Mouse (Mus musculus) CH12.LX (cell line): ENCODE data around the gene Atp13a2. TPM values are rescaled to one million over a fixed set of nuclear protein-coding genes. Genes with fewer than 3 reads are reported as not detected.
A peak's percentile ranks its signal among the peaks of the same experiment; 100 is the strongest.

Experiments used
- DNase-seq: peaks from one replicate; pipeline ENCODE4 v3.0.0-alpha.2; 2013; ENCODE audit errors: extremely low read depth
- H3K27ac ChIP-seq: 2 replicates; pipeline ENCODE4 v1.5.1; 2012; ENCODE audit warnings: low read depth, mild to moderate bottlenecking, control low read depth, moderate library complexity; ENCODE audit not compliant: insufficient read depth
- H3K27me3 ChIP-seq: replicated peaks from 2 replicates; pipeline ENCODE3; 2012; ENCODE audit warnings: inconsistent platforms
- H3K36me3 ChIP-seq, 2 experiments: replicated peaks in 1 of 2; 2 replicates each; pipeline versions ENCODE3 to v1.6.1; 2012; ENCODE audit warnings: inconsistent platforms in 1 of 2, low read length in 1 of 2, mild to moderate bottlenecking in 1 of 2, mixed read lengths in 1 of 2, moderate library complexity in 1 of 2; ENCODE audit not compliant: control insufficient read depth in 1 of 2, insufficient read depth in 1 of 2
- H3K4me1 ChIP-seq, 2 experiments: 2 replicates each; pipeline ENCODE4 v1.6.1; 2012; ENCODE audit warnings: inconsistent platforms in 1 of 2, moderate library complexity in 1 of 2; ENCODE audit not compliant: insufficient read depth in 2 of 2, control insufficient read depth in 1 of 2
- H3K4me2 ChIP-seq: 2 replicates; pipeline ENCODE4 v1.6.1; 2012; ENCODE audit warnings: low read depth, mild to moderate bottlenecking, control low read depth; ENCODE audit not compliant: poor library complexity, insufficient read depth, severe bottlenecking
- H3K4me3 ChIP-seq, 3 experiments: fragments of 150-350 bp in 1 of 3; sonication (generic) in 1 of 3; replicated peaks in 1 of 3; 2 replicates each; pipeline versions ENCODE3 to v1.5.1; 2011 to 2012; ENCODE audit warnings: low read depth in 2 of 3, low read length in 2 of 3, mild to moderate bottlenecking in 2 of 3, moderate library complexity in 2 of 3, control low read depth in 1 of 3, improper control_type of control experiment in 1 of 3, inconsistent platforms in 1 of 3, mixed read lengths in 1 of 3; ENCODE audit not compliant: poor library complexity in 1 of 3
- H3K79me2 ChIP-seq: replicated peaks from 2 replicates; pipeline ENCODE4 v1.6.1; 2012; ENCODE audit warnings: mild to moderate bottlenecking, moderate library complexity; ENCODE audit not compliant: control insufficient read depth, poor library complexity, insufficient read depth, severe bottlenecking; ENCODE audit errors: extremely low read depth
- H3K9ac ChIP-seq: 2 replicates; pipeline ENCODE4 v1.6.1; 2012; ENCODE audit warnings: low read depth, mild to moderate bottlenecking, control low read depth, moderate library complexity; ENCODE audit not compliant: insufficient read depth
- H3K9me3 ChIP-seq: replicated peaks from 2 replicates; pipeline ENCODE3; 2012; ENCODE audit warnings: low read length, inconsistent platforms, mixed read lengths
- BHLHE40 ChIP-seq: IDR thresholded peaks from 2 replicates; pipeline ENCODE4 v1.6.1; 2011; ENCODE audit warnings: mild to moderate bottlenecking, low read depth, low read length, improper control_type of control experiment
- CHD1 ChIP-seq: IDR thresholded peaks from 2 replicates; pipeline ENCODE4 v1.6.1; 2012; ENCODE audit warnings: low read depth, low read length, improper control_type of control experiment, inconsistent platforms
- EP300 ChIP-seq: IDR thresholded peaks from 2 replicates; pipeline ENCODE4 v1.6.1; 2011; ENCODE audit warnings: low read length, improper control_type of control experiment
- ETS1 ChIP-seq: conservative IDR thresholded peaks from 2 replicates; pipeline ENCODE4 v1.6.1; 2012; ENCODE audit warnings: low read depth, mild to moderate bottlenecking, inconsistent platforms, low read length, improper control_type of control experiment, moderate library complexity
- GABPA ChIP-seq: IDR thresholded peaks from 2 replicates; pipeline ENCODE4 v1.6.1; 2012; ENCODE audit warnings: low read depth, low read length, improper control_type of control experiment, inconsistent platforms; ENCODE audit not compliant: insufficient replicate concordance
- HCFC1 ChIP-seq: IDR thresholded peaks from 2 replicates; pipeline ENCODE4 v1.6.1; 2012; ENCODE audit warnings: low read depth, mild to moderate bottlenecking, inconsistent platforms, low read length, improper control_type of control experiment
- IRF4 ChIP-seq: IDR thresholded peaks from 2 replicates; pipeline ENCODE4 v1.6.1; 2014; ENCODE audit warnings: low read depth, mild to moderate bottlenecking, inconsistent platforms, low read length, improper control_type of control experiment
- MAZ ChIP-seq: IDR thresholded peaks from 2 replicates; pipeline ENCODE4 v1.6.1; 2012; ENCODE audit warnings: low read depth, mild to moderate bottlenecking, inconsistent platforms, low read length, improper control_type of control experiment, moderate library complexity
- MEF2A ChIP-seq: IDR thresholded peaks from 2 replicates; pipeline ENCODE4 v1.6.1; 2014; ENCODE audit warnings: low read depth, mild to moderate bottlenecking, inconsistent platforms, low read length, improper control_type of control experiment, borderline replicate concordance
- MXI1 ChIP-seq: IDR thresholded peaks from 2 replicates; pipeline ENCODE4 v1.6.1; 2011; ENCODE audit warnings: mild to moderate bottlenecking, low read depth, low read length, improper control_type of control experiment
- NRF1 ChIP-seq: IDR thresholded peaks from 2 replicates; pipeline ENCODE4 v1.6.1; 2014; ENCODE audit warnings: low read depth, mild to moderate bottlenecking, inconsistent platforms, low read length, improper control_type of control experiment, moderate library complexity
- RCOR1 ChIP-seq: conservative IDR thresholded peaks from 2 replicates; pipeline ENCODE4 v1.6.1; 2012; ENCODE audit warnings: low read depth, mild to moderate bottlenecking, inconsistent platforms, low read length, improper control_type of control experiment
- SIN3A ChIP-seq: IDR thresholded peaks from 2 replicates; pipeline ENCODE4 v1.6.1; 2012; ENCODE audit warnings: low read length, improper control_type of control experiment, inconsistent platforms
- TCF12 ChIP-seq: IDR thresholded peaks from 2 replicates; pipeline ENCODE4 v1.6.1; 2014; ENCODE audit warnings: low read depth, mild to moderate bottlenecking, inconsistent platforms, low read length, improper control_type of control experiment
- UBTF ChIP-seq: IDR thresholded peaks from 2 replicates; pipeline ENCODE4 v1.6.1; 2012; ENCODE audit warnings: low read depth, mild to moderate bottlenecking, inconsistent platforms, low read length, improper control_type of control experiment, moderate library complexity
- ZC3H11A ChIP-seq: IDR thresholded peaks from 2 replicates; pipeline ENCODE4 v1.6.1; 2012; ENCODE audit warnings: low read depth, mild to moderate bottlenecking, inconsistent platforms, low read length, improper control_type of control experiment
- dilution Hi-C: fragments of 300-500 bp; cut with MboI; formaldehyde crosslinking; loops from 2 replicates; pipeline ENCODE4 v1.14.3; 2020; ENCODE audit warnings: low sequenced_read_pairs; ENCODE audit not compliant: extremely low pct_unique_long_range_greater_than_20kb, extremely low pct_ligation_motif_present
- in situ Hi-C: fragments of 300-500 bp; cut with MboI; formaldehyde crosslinking; loops from 3 replicates; pipeline ENCODE4 v1.14.3; 2019; ENCODE audit warnings: low sequenced_read_pairs, low pct_ligation_motif_present, low pct_unique_long_range_greater_than_20kb, mixed read lengths
- polyA plus RNA-seq: library from polyadenylated mRNA; unstranded; fragments of >175 nt; gene quantifications from 2 replicates; pipeline ENCODE4 v1.2.1, GENCODE M21; 2012; ENCODE audit warnings: low read depth; ENCODE audit not compliant: insufficient read length
- total RNA-seq, 2 experiments: library from RNA; depleted of rRNA; stranded (reverse); fragments of 300-350 nt in 1 of 2; fragments of >200 nt in 1 of 2; gene quantifications; 2 replicates each; pipeline ENCODE4 v1.2.3; 2012 to 2014

The Atp13a2 gene
- total and polyA plus RNA-seq, 3 experiments: 22.2 to 54.7 (median 48.5) TPM

- H3K4me1 ChIP-seq: peaks cover 14 to 44% of the 10 kb centered on the region in 2 experiments
- peak overlapping the region; percentile 94 for H3K9ac ChIP-seq
- H3K27me3 ChIP-seq: peaks cover 25% of the 10 kb centered on the region
- peak overlapping the region; percentile 73 for H3K4me2 ChIP-seq
- peaks cover 16% of the 10 kb centered on the region for H3K79me2 ChIP-seq
- peak; percentile 19 for DNase-seq
- no peak for TF ChIP-seq TCF12
- peak; percentile 14; the same call in 1 of the 2 replicates for TF ChIP-seq MXI1
- TF ChIP-seq UBTF: no peak
- peak; percentile 62 for TF ChIP-seq SIN3A
- TF ChIP-seq GABPA: 0 out of 2 replicates have a peak, but pooled peaks have one; percentile 0
- TF ChIP-seq HCFC1: 0 out of 2 replicates have a peak, but pooled peaks have one; percentile 5
- no peak for TF ChIP-seq CHD1
- no peak for TF ChIP-seq ETS1
- 0 out of 2 replicates have a peak, but pooled peaks have one; percentile 10 for TF ChIP-seq RCOR1
- TF ChIP-seq, all 38 proteins: peak for 5
- peaks cover 0 to 25% of the 10 kb centered on the region in 2 experiments for H3K36me3 ChIP-seq
- dilution Hi-C loops: no loop called here
- in situ Hi-C loops: no loop called here
- peak overlapping the region; percentile 90 to 95 (median 92) for H3K4me3 ChIP-seq
- no peaks in the 10 kb centered on the region for H3K9me3 ChIP-seq
- 0 out of 2 replicates have a peak overlapping the region, but pooled peaks have one; percentile 24 for H3K27ac ChIP-seq
Observed at GRCm38 (mm10) chr4:140961467-140962206, 25.0 kb upstream of the Atp13a2 start.

GRCm38 (mm10) chr4:140962207-140962909 is 24.3 kb upstream of the Atp13a2 start:
- H3K9ac ChIP-seq: peak overlapping the region; percentile 94
- DNase-seq: no peak
- H3K4me3 ChIP-seq: peak overlapping the region; percentile 90 to 95 (median 92)
- H3K4me1 ChIP-seq: peaks cover 14 to 44% of the 10 kb centered on the region in 2 experiments
- no peak for TF ChIP-seq TCF12
- TF ChIP-seq ZC3H11A: no peak
- no peak for TF ChIP-seq GABPA
- no peak for TF ChIP-seq NRF1
- TF ChIP-seq CHD1: no peak
- TF ChIP-seq MEF2A: no peak
- no peak for TF ChIP-seq BHLHE40
- TF ChIP-seq MXI1: no peak
- TF ChIP-seq MAZ: no peak
- TF ChIP-seq IRF4: no peak
- TF ChIP-seq EP300: no peak
- TF ChIP-seq, all 38 proteins: peak for 0
- dilution Hi-C loops (no loop called here), in situ Hi-C loops (no loop called here)
- Histone ChIP-seq H3K27ac (no peak overlapping the region), H3K27me3 (peaks cover 17% of the 10 kb centered on the region), H3K4me2 (peak overlapping the region; percentile 73), H3K9me3 (no peaks in the 10 kb centered on the region), H3K79me2 (peaks cover 16% of the 10 kb centered on the region), H3K36me3 (peaks cover 0 to 31% of the 10 kb centered on the region in 2 experiments)
